Mouse (Mus musculus) liver, adult 2 months (tissue): ENCODE measurements around the gene Mecom.

Experiments used
- CTCF ChIP-seq: fragments of 200-500 bp; IDR thresholded peaks from 2 replicates; pipeline ENCODE4 v1.5.1; 2011; ENCODE audit warnings: low read depth, low read length, control low read depth
- POLR2A ChIP-seq: fragments of 200-500 bp; IDR thresholded peaks from 2 replicates; pipeline ENCODE4 v1.6.1; 2011; ENCODE audit warnings: low read length, control low read depth; ENCODE audit not compliant: insufficient read depth; ENCODE audit errors: extremely low read depth

DNA sequence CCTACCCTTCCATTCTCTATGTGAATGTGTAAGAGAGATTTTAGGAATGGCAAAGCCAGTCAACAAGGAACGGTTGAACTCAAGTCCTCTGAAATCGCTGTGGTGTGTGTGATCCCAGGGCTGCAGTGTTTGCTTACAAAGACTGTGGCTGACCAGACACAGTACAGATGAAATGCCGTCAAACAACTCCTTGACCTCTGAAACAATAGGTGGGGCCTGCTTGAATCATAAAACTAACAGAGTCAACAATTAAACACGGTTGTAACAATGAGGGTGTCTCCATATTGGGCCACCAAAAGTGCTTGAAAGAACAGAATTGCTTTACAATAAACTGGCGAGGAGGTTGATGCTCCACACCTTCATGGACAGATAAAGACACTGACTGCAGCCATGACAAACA lies 497.0 kb downstream of the Mecom start:
- TF ChIP-seq CTCF (no peak), POLR2A (no peak)
